Mouse (Mus musculus) megakaryocyte, adult 5-6 weeks (primary cell): ENCODE data around the gene Xylt1. TPM values are rescaled to one million over a fixed set of nuclear protein-coding genes. Genes with fewer than 3 reads are reported as not detected.

Source experiments
- ATAC-seq: 2 replicates; pipeline ENCODE4 v1.8.0; 2016; ENCODE audit warnings: mild to moderate bottlenecking, inconsistent platforms; ENCODE audit not compliant: poor library complexity, severe bottlenecking
- total RNA-seq, 2 experiments: library from RNA; stranded (forward) in 1 of 2; stranded (reverse) in 1 of 2; fragments of 153-499, 151-499 nt in 1 of 2; fragments of 221-1000, 200-1000 nt in 1 of 2; gene quantifications; 2 replicates each; pipeline versions ENCODE4 v1.2.3 to v1.2.4; 2015 to 2017

The Xylt1 gene
- total RNA-seq, 2 experiments from 2014 or later: 13.7 to 26.8 TPM

GRCm38 (mm10) chr7:117433641-117434040 lies 52.9 kb downstream of the Xylt1 start:
- ATAC-seq: no peak

GRCm38 (mm10) chr7:117435091-117435490 lies 54.3 kb downstream of the Xylt1 start:
- ATAC-seq: no peak

GRCm38 (mm10) chr7:117435730-117436441 lies 55.1 kb downstream of the Xylt1 start:
- no peak for ATAC-seq

GRCm38 (mm10) chr7:117436892-117437291 lies 56.1 kb downstream of the Xylt1 start:
- ATAC-seq: no peak

DNA sequence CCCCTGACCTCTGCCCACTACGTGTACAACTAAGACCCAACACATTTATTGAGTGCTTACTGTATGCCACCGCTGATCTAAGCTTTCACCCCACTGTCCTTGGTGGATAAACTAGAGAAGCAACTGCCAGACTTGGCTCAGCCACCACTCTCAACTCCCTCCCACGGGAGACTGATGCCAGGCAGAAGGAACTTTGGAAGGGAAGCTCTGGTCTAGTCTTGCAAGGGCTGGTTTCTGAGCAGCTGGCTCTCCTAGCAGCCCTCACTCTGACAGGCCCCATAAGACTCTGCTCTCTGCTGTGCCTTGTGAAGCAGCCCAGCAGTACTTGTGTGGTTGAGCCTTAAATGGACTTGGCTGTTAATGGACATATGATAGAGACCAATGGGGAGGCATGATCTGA lies 60.2 kb downstream of the Xylt1 start:
- no peak for ATAC-seq

DNA sequence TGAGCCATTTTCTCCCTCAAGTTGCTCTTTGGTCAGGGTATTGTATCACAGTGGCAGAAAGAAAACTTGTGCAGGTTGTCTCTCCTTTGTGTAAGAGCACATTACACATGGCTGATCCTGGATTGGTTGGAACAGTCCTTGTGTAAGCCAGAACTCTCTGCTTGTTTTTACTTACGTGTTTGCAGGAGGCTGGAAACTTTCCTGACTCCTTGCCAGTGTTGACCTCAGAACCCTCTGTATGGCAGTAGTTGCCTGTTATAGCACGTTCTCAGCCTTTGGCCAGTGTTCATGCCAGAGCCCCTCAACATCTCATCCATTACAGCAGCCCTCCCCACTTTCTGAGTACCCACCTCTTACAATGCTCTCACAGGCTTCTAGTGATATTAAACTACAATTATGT lies 61.9 kb downstream of the Xylt1 start:
- ATAC-seq: no peak

- no peak for ATAC-seq
These were observed 62.4 kb downstream of the Xylt1 start for GRCm38 (mm10) chr7:117443215-117443614.

DNA sequence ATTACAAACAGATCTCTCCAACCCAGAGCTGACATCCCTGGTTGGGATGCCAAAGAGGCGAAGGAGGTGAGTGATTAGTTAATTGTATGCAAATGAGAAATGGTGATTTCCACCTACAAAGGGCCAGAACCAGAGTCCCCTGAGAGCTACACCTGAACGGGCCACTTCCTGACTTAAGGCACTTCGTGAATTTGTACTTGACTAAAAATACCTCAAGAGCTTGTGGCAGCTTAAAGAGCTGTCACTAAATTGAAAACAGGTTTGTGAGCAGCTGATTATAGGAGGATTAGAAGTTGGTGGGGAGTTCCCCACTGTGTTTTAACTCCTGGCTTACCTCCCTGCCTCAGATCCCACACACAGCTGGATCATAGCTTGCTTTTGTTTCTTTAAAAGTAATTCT lies 64.7 kb downstream of the Xylt1 start:
- ATAC-seq: no peak

DNA sequence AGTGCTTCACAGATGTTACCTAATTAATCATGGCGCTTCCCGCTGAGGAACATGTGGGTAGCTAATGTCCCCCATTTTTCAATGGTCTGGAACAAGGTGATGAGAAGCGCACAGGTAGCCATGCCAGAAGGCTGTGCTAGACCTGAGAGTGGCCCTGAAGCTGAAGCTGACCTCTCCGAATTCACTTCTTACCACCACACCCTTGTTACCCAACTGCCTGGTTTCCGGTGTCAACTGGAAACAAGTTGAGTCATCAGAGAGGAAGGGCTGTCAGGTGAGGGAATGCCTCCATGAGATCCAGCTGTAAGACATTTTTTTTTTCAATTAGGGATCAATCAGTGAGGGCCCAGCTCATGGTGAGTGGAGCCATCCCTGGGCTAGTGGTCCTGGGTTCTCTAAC lies 68.8 kb downstream of the Xylt1 start:
- peak; percentile 92 for ATAC-seq

DNA sequence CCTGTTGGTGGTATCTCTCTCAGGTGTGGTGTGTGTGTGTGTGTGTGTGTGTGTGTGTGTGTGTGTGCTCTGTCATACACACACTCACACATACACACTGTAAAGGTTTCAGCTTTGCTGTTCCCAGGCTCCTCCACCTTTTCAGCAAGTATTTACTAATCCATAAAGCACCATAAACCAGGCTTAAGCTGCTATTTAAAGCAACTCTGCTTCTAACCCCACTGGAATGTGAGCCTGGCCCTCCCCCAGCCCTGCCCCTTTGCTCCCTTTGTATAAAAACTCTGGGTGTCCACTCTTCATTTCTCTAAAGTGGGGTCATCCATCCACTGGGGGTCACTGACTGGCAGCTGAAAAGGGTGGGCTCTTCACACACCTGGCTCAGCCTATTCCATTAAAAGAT lies 70.4 kb downstream of the Xylt1 start:
- ATAC-seq: no peak

- ATAC-seq: peak; percentile 41
These were observed 71.5 kb downstream of the Xylt1 start for GRCm38 (mm10) chr7:117452269-117452668.

- peak; percentile 53 for ATAC-seq
These were observed 74.2 kb downstream of the Xylt1 start for GRCm38 (mm10) chr7:117454789-117455548.

- peak; percentile 49 for ATAC-seq
These were observed 81.6 kb downstream of the Xylt1 start for GRCm38 (mm10) chr7:117462196-117462935.

DNA sequence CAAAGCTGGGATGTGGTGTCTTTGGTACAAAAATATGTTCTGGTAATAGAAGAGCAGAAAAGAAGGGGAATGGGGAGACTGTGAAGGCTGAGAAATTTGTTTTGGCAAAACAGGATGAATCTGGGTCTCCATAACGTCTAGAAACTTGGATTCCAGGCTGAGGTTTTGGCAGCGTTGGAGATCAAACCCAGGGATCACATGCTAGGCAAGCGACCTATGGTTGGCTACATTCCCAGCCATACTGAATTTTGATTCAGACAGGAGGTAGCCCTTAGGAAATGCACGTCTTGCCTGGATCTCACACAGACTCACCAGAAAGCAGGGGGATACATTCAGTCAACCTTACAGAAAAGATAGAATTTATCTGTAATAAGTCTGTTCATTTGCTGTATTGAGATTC lies 84.2 kb downstream of the Xylt1 start:
- no peak for ATAC-seq

DNA sequence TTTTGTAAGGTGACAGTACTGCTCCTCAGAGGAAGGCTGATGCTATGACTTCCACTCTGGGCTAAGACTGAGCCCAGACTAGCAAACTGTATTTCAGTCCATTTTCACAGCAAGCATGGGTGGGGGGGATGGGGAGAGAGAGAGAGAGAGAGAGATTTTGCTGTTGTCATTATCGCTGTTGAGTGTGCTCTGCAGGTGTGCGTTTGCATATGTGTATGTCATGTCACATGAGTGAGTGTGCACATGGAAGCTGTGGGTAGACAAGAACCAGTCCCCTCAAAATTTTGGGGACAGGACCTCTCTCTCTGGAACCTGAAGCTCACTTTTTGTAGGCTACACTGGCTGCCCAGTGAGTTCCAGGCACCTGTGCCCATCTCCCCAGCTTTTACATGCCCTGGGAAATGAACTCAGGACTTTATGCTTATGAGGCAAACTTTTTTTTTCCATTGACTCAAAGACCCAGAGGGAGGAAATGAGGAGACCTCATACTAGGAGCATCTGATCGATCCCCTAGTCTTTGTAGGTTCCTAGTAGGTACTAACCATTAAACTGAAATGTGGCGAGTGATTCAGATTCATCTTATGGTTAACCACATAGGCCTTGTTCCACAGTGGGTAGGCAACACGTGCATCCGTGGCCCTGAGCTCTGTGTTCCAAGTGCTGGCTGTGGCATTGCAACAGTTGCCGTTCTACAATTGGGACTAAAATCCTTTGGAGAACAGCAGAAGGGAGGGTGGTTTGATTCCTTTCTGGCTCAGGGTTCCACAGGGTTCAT lies 85.4 kb downstream of the Xylt1 start:
- no peak for ATAC-seq

- peak; percentile 84 for ATAC-seq
These were observed 89.5 kb downstream of the Xylt1 start for GRCm38 (mm10) chr7:117470243-117470802.

GRCm38 (mm10) chr7:117472055-117472780 lies 91.4 kb downstream of the Xylt1 start:
- ATAC-seq: no peak

- ATAC-seq: no peak
These were observed 92.3 kb downstream of the Xylt1 start for GRCm38 (mm10) chr7:117472781-117473743.

DNA sequence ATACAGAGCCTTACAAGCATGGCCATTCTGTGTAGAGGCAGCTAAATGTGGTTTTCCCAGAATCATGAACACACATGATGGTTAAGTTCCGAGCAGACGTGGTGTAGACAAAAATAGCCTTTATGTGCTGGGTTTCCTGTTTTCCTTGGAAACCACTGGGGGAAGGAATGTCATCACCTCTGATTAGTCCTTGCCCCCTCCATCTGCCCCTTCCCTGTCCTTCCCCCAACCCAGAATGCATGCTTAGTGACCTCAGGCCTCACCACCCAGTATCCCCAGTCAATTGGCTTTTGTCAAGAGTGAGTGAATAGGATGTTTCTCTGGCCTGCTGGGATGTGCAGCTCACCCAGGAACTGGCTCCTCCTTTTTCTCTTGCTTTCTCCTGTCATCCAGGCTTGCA lies 93.5 kb downstream of the Xylt1 start:
- no peak for ATAC-seq
